9 mouse cellular contexts compared by ENCODE assay signal in the genomic region with DNA sequence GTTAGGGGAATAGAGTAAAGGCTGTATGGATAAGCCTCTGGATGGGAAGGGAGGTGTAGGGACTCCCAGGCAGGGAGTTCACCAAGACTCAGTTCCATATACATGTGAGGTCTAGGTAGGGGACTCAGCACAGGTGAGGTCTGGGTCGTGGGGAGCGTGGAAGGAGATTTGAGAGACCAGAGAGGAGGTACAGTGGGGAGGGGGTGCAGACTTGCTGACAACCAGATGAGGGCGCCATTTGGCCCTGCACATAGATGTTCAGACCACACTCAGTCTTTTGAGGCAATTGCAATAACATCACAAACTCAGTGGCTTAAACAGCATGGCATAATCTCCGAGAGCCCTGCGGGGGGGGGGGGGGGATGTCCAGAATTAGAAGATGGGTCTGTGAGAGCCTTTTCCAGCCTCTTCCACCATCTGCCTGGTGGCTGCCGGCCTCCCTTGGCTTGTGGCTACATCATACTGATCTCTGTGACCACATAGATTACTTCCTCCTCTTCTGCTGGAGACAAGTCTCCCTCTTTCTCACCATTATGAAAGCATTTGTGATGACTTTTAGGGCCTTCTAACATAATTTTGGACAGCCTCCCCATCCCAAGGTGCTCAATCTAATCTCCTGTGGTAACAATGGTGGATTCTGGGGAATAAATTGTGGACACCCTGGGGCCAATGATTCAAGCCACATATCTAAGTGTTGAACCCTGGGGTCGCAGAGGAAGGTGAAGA.
DNase-seq lines count a peak whose midpoint lies in the region; ATAC-seq and TF ChIP-seq lines count a peak whose summit lies in the region.
"Had no signal": no experiment of that assay in that cellular context is flagged by ENCODE, and none has a peak within 500 bp of the region (broad histone marks: within the 10 kb centered on the region; RNA-seq: fewer than 3 reads in every experiment).

No protein-coding gene starts in this region.

- no peak overlapping the region for H3K4me2 ChIP-seq in heart, embryonic 16.5 days (ENCODE audit: low read depth, low read length)
- H3K4me2 ChIP-seq in midbrain, postnatal 0 days (ENCODE audit: low read depth, low read length, poor library complexity, severe bottlenecking): no peak overlapping the region
- H3K4me2 ChIP-seq in midbrain, embryonic 11.5 days: no peak overlapping the region

- H3K27me3 ChIP-seq in heart, embryonic 16.5 days (ENCODE audit: control insufficient read depth, insufficient read depth, low read length): no peaks in the 10 kb centered on the region
- no peaks in the 10 kb centered on the region for H3K27me3 ChIP-seq in midbrain, postnatal 0 days (ENCODE audit: insufficient read depth, low read length)
- no peaks in the 10 kb centered on the region for H3K27me3 ChIP-seq in midbrain, embryonic 11.5 days (ENCODE audit: control insufficient read depth, insufficient read depth, low read length)
- no peaks in the 10 kb centered on the region for H3K27me3 ChIP-seq in midbrain, embryonic 10.5 days (ENCODE audit: low read depth, poor library complexity, severe bottlenecking)

- H3K9ac ChIP-seq in heart, embryonic 16.5 days (ENCODE audit: low read length): no peak overlapping the region
- no peak overlapping the region for H3K9ac ChIP-seq in midbrain, postnatal 0 days (replicated peaks; ENCODE audit: low read length, poor library complexity, severe bottlenecking)
- no peak overlapping the region for H3K9ac ChIP-seq in midbrain, embryonic 11.5 days (ENCODE audit: low read length)

- peak; percentile 25 for DNase-seq in adrenal gland, postnatal 10 days
- no peak for DNase-seq in adrenal gland, postnatal 36 days
- DNase-seq in heart, postnatal 25 days (ENCODE audit: low spot score): no peak
- peak; percentile 50 for DNase-seq in midbrain, postnatal 0 days (ENCODE audit: low spot score)
- no peak for DNase-seq in midbrain, embryonic 11.5 days (ENCODE audit: low spot score, missing footprints)
- peak; percentile 47 to 65 for DNase-seq in cerebellum, postnatal 25 days
- no peak for DNase-seq in midbrain, embryonic 10.5 days (ENCODE audit: low spot score)

- no peak overlapping the region for H3K4me3 ChIP-seq in heart, embryonic 16.5 days (ENCODE audit: low read length)
- H3K4me3 ChIP-seq in midbrain, postnatal 0 days (ENCODE audit: low read depth, low read length): no peak overlapping the region
- H3K4me3 ChIP-seq in midbrain, embryonic 11.5 days (ENCODE audit: low read depth, low read length): no peak overlapping the region
- no peak overlapping the region for H3K4me3 ChIP-seq in midbrain, embryonic 10.5 days

- intact Hi-C loops in heart, postnatal 25 days (cut with DNase I): loop anchor here (2.0 to 5.0 kb wide), 4 partner anchors 41 to 95 kb away; partner anchors contain the start of gene Adamts2

- H3K27ac ChIP-seq in heart, embryonic 16.5 days (ENCODE audit: low read length): 0 out of 2 replicates have a peak overlapping the region, but pooled peaks have one; percentile 18
- no peak overlapping the region for H3K27ac ChIP-seq in midbrain, postnatal 0 days (ENCODE audit: low read depth, low read length)
- no peak overlapping the region for H3K27ac ChIP-seq in midbrain, embryonic 11.5 days (ENCODE audit: low read depth, low read length)
- no peak overlapping the region for H3K27ac ChIP-seq in midbrain, embryonic 10.5 days (replicated peaks)

- peaks cover 30% of the 10 kb centered on the region for H3K4me1 ChIP-seq in heart, embryonic 16.5 days (ENCODE audit: control insufficient read depth, insufficient read depth, low read length)
- H3K4me1 ChIP-seq in midbrain, postnatal 0 days (ENCODE audit: insufficient read depth, low read length): no peaks in the 10 kb centered on the region
- no peaks in the 10 kb centered on the region for H3K4me1 ChIP-seq in midbrain, embryonic 11.5 days (ENCODE audit: control insufficient read depth, insufficient read depth, low read length)
- H3K4me1 ChIP-seq in midbrain, embryonic 10.5 days: no peaks in the 10 kb centered on the region

- WGBS in heart, embryonic 16.5 days: 65% methylated on average over 7 of the region's 7 CpGs
- 68% methylated on average over 6 of the region's 7 CpGs for WGBS in midbrain, postnatal 0 days
- 65% methylated on average over 6 of the region's 7 CpGs for WGBS in midbrain, embryonic 11.5 days
- WGBS in midbrain, embryonic 10.5 days: 68% methylated on average over 6 of the region's 7 CpGs

- H3K36me3 ChIP-seq in heart, embryonic 16.5 days (ENCODE audit: control insufficient read depth, insufficient read depth): no peaks in the 10 kb centered on the region
- H3K36me3 ChIP-seq in midbrain, postnatal 0 days (ENCODE audit: insufficient read depth, low read length): no peaks in the 10 kb centered on the region
- no peaks in the 10 kb centered on the region for H3K36me3 ChIP-seq in midbrain, embryonic 11.5 days (ENCODE audit: control insufficient read depth, insufficient read depth, low read length)
- H3K36me3 ChIP-seq in midbrain, embryonic 10.5 days: no peaks in the 10 kb centered on the region

- peak; percentile 55 for TF ChIP-seq CTCF in midbrain, postnatal 0 days (IDR thresholded peaks at IDR 0.05)

- H3K9me3 ChIP-seq in heart, embryonic 16.5 days (replicated peaks; ENCODE audit: control insufficient read depth, low read length): no peaks in the 10 kb centered on the region
- no peaks in the 10 kb centered on the region for H3K9me3 ChIP-seq in midbrain, postnatal 0 days (ENCODE audit: low read length)
- H3K9me3 ChIP-seq in midbrain, embryonic 11.5 days (ENCODE audit: control insufficient read depth, low read length): no peaks in the 10 kb centered on the region
- no peaks in the 10 kb centered on the region for H3K9me3 ChIP-seq in midbrain, embryonic 10.5 days (replicated peaks)

- no peak for ATAC-seq in heart, embryonic 16.5 days (replicated peaks; ENCODE audit: extremely low read depth, insufficient read depth, low FRiP score)
- peak; percentile 35; the same call in 1 of the 2 replicates for ATAC-seq in midbrain, postnatal 0 days (ENCODE audit: low FRiP score)
- no peak for ATAC-seq in midbrain, embryonic 11.5 days (ENCODE audit: low FRiP score)
- ATAC-seq: activated CD4-positive, CD25-positive, alpha-beta regulatory T cell, adult 4 months had no signal

Comparison
In these comparisons a context has a peak if more than half of its experiments do, and no peak if none do; other contexts are left out.
1. DNase-seq: peak in adrenal gland, postnatal 10 days (single experiment), midbrain, postnatal 0 days (single experiment) and cerebellum, postnatal 25 days (2 of 2); none in adrenal gland, postnatal 36 days (0 of 2), heart, postnatal 25 days (single experiment), midbrain, embryonic 11.5 days (single experiment) and midbrain, embryonic 10.5 days (single experiment).